Mouse (Mus musculus) MEL (cell line): ENCODE data around the gene Ubtd2.

Experiments
- CTCF ChIP-seq, 3 experiments: IDR thresholded peaks in 2 of 3; conservative IDR thresholded peaks in 1 of 3; 2 replicates each; pipeline ENCODE4 v1.5.1; 2011 to 2012; ENCODE audit warnings: low read length in 3 of 3, low read depth in 2 of 3, mild to moderate bottlenecking in 2 of 3, improper control_type of control experiment in 1 of 3, inconsistent platforms in 1 of 3, mixed read lengths in 1 of 3, moderate library complexity in 1 of 3; ENCODE audit not compliant: control insufficient read depth in 1 of 3, insufficient read depth in 1 of 3, poor library complexity in 1 of 3, severe bottlenecking in 1 of 3
- POLR2A ChIP-seq, 2 experiments: IDR thresholded peaks; 2 replicates each; pipeline ENCODE4 v1.6.1; 2011 to 2012; ENCODE audit warnings: low read length in 2 of 2, mild to moderate bottlenecking in 2 of 2, control low read depth in 1 of 2, improper control_type of control experiment in 1 of 2, low read depth in 1 of 2, moderate library complexity in 1 of 2; ENCODE audit not compliant: control insufficient read depth in 1 of 2, insufficient read depth in 1 of 2, poor library complexity in 1 of 2

DNA sequence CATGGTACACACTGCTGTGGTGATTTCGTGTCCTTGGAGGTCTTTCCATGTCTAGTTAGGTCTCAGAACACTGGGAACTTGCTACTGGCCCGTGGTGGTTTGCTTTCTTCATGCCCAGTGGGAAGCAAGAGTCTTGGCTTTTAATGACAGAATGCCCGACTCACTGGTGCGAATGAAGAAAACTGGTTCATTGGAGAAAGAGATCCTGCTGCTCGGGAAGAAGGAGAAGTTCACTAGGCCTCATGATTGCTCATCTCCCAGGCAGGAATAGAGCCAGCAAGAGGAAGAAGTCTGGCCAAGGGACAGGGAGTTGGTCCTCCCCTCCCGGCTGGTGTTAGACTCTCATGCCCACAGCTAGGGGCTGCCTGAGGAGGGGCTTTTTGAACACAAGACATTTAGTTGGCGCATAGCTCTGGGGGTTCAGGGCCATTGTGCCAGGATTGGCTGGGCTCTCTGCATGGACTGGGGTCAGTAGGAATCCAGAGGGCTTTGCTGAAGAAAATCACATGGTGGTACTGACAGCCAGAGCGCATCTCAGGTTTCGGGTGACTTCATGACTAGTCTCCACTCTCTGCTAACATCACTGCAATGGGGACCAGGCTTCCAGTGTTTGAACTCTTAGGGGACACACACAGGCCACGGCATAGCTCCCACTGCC is 101.3 kb downstream of the Ubtd2 start:
- TF ChIP-seq POLR2A (IDR thresholded peaks at IDR 0.05; ENCODE audit: control insufficient read depth in 1 of 2, insufficient read depth in 1 of 2, low read depth in 1 of 2, low read length in 2 of 2, poor library complexity in 1 of 2) (no peak), CTCF (IDR thresholded peaks at IDR 0.05 in 2 of 3, conservative IDR thresholded peaks at IDR 0.05 in 1 of 3; ENCODE audit: control insufficient read depth in 1 of 3, insufficient read depth in 1 of 3, low read depth in 2 of 3, low read length in 3 of 3, poor library complexity in 1 of 3, severe bottlenecking in 1 of 3) (no peak)
